Mouse (Mus musculus) bone marrow, adult 2 months (tissue): ENCODE data around the gene Mterf1a.
"Not testable (repeated sequence)": the region's sequence is repeated elsewhere in the genome, so short reads cannot be mapped to it uniquely, and the experiment has no call there.

Experiments
- CTCF ChIP-seq: fragments of 200-500 bp; IDR thresholded peaks from 2 replicates; pipeline ENCODE4 v1.5.1; 2011; ENCODE audit warnings: low read length, control low read depth; ENCODE audit not compliant: control insufficient read depth, insufficient read depth
- POLR2A ChIP-seq: fragments of 200-500 bp; IDR thresholded peaks from 2 replicates; pipeline ENCODE4 v1.6.1; 2011; ENCODE audit warnings: low read depth, mild to moderate bottlenecking, control low read depth, low read length, borderline replicate concordance; ENCODE audit not compliant: control insufficient read depth

- not testable (repeated sequence) for TF ChIP-seq CTCF, POLR2A
Observed at GRCm38 (mm10) chr5:3943169-3943568, 49.4 kb upstream of the Mterf1a start.
